Mouse (Mus musculus): ENCODE measurements at regions not wholly inside any gene's neighbourhood (a gene's known extent, or its start where the extent isn't known, plus 50 kb on each side); places are given as distances from the start of the nearest gene placed in this dataset.

GRCm38 (mm10) chrX:108599906-108600468 is 64.7 kb downstream of the Gm379 start (continued):
- peak; percentile 43; the same call in 1 of the 2 replicates for TF ChIP-seq KAT2A (conservative IDR thresholded peaks at IDR 0.05; ENCODE audit: low read depth, low read length)
- TF ChIP-seq MAZ (IDR thresholded peaks at IDR 0.05; ENCODE audit: low read depth, low read length), result no peak
- TF ChIP-seq JUND (IDR thresholded peaks at IDR 0.05; ENCODE audit: low read depth, low read length), result no peak
- 0 out of 2 replicates have a peak, but pooled peaks have one; percentile 40 for TF ChIP-seq BHLHE40 (IDR thresholded peaks at IDR 0.05; ENCODE audit: borderline replicate concordance, low read depth, low read length)
- no peak for TF ChIP-seq E2F4 (IDR thresholded peaks at IDR 0.05; ENCODE audit: borderline replicate concordance, low read depth, low read length)
- no peak for TF ChIP-seq SMC3 (IDR thresholded peaks at IDR 0.05; ENCODE audit: low read depth, low read length)
- no peak for TF ChIP-seq ELF1 (IDR thresholded peaks at IDR 0.05; ENCODE audit: low read depth, low read length)
- TF ChIP-seq MXI1 (IDR thresholded peaks at IDR 0.05; ENCODE audit: low read depth, low read length), result no peak
- no peak for TF ChIP-seq USF1 (IDR thresholded peaks at IDR 0.05; ENCODE audit: low read depth, low read length)
- TF ChIP-seq MEF2A (IDR thresholded peaks at IDR 0.05; ENCODE audit: extremely low read depth, insufficient replicate concordance, low read depth, low read length, poor library complexity, severe bottlenecking), result no peak
- peak in 1 of 2 experiments; percentile 77; a peak in 3 of 4 replicates for TF ChIP-seq EP300 (IDR thresholded peaks at IDR 0.05; ENCODE audit: low read depth in 1 of 2, low read length in 2 of 2)

- peak in 1 of 2 experiments; percentile 82; a peak in 3 of 4 replicates for TF ChIP-seq EP300 (IDR thresholded peaks at IDR 0.05; ENCODE audit: low read depth in 1 of 2, low read length in 2 of 2)
- TF ChIP-seq NRF1 (IDR thresholded peaks at IDR 0.05; ENCODE audit: insufficient read depth, low read depth, low read length, poor library complexity, severe bottlenecking), result no peak
- peak; percentile 85 for TF ChIP-seq ZNF384 (IDR thresholded peaks at IDR 0.05; ENCODE audit: low read depth, low read length)
- TF ChIP-seq RAD21 (IDR thresholded peaks at IDR 0.05; ENCODE audit: low read depth, low read length), result no peak
- TF ChIP-seq GATA1 (IDR thresholded peaks at IDR 0.05; ENCODE audit: low read depth, low read length), result peak; percentile 54; the same call in 1 of the 2 replicates
- no peak for TF ChIP-seq ZMIZ1 (IDR thresholded peaks at IDR 0.05; ENCODE audit: low read depth, low read length)
- no peak for TF ChIP-seq E2F4 (IDR thresholded peaks at IDR 0.05; ENCODE audit: borderline replicate concordance, low read depth, low read length)
- no peak for TF ChIP-seq KAT2A (conservative IDR thresholded peaks at IDR 0.05; ENCODE audit: low read depth, low read length)
- no peak for TF ChIP-seq TBP (IDR thresholded peaks at IDR 0.05; ENCODE audit: low read depth, low read length)
- TF ChIP-seq ZKSCAN1 (IDR thresholded peaks at IDR 0.05; ENCODE audit: low read depth, low read length), result no peak
- H3K4me1 ChIP-seq (ENCODE audit: control insufficient read depth in 1 of 2, insufficient read depth in 2 of 2, low read length in 2 of 2), result no peaks in the 10 kb centered on the region; a peak in 2 of 4 replicates
- H3K9me3 ChIP-seq (replicated peaks; ENCODE audit: insufficient read depth, low read length), result no peaks in the 10 kb centered on the region; the same call in 1 of the 2 replicates
- peak; percentile 59 for DNase-seq (ENCODE audit: low read depth, low spot score)
- H3K9ac ChIP-seq (ENCODE audit: control insufficient read depth, low read depth, low read length, poor library complexity, severe bottlenecking), result no peak overlapping the region
- H3K4me3 ChIP-seq (ENCODE audit: control insufficient read depth in 1 of 2, insufficient read depth in 1 of 2, low read depth in 2 of 2, low read length in 2 of 2), result no peak overlapping the region
- H3K79me2 ChIP-seq (ENCODE audit: control insufficient read depth, insufficient read depth, low read length, poor library complexity), result no peaks in the 10 kb centered on the region
- peaks cover 0 to 5% of the 10 kb centered on the region in 2 experiments; a peak in 2 of 4 replicates for H3K36me3 ChIP-seq (ENCODE audit: control insufficient read depth in 1 of 2, insufficient read depth in 2 of 2, low read length in 2 of 2)
- H3K27ac ChIP-seq (ENCODE audit: control insufficient read depth, low read depth, low read length), result no peak overlapping the region
- H3K27me3 ChIP-seq (ENCODE audit: control insufficient read depth in 1 of 2, insufficient read depth in 2 of 2, low read length in 2 of 2), result no peaks in the 10 kb centered on the region
Observed at GRCm38 (mm10) chrX:108561977-108562376, 102.7 kb downstream of the Gm379 start.
